Mouse (Mus musculus): ENCODE measurements around the gene Fhad1.
A peak's percentile ranks its signal among the peaks of the same experiment; 100 is the strongest.
"Not testable (repeated sequence)": the region's sequence is repeated elsewhere in the genome, so short reads cannot be mapped to it uniquely, and the experiment has no call there.

The Fhad1 gene

GRCm38 (mm10) chr4:142014659-142015608 is at the start of gene Fhad1:
Fhad1 (minus strand) TSS chr4:142015082.
- DNase-seq, result peak; percentile 86

GRCm38 (mm10) chr4:142063057-142063534 is 48.2 kb upstream of the Fhad1 start:
- peak; percentile 53 for DNase-seq

GRCm38 (mm10) chr4:142061485-142062240 is 46.8 kb upstream of the Fhad1 start:
- peak; percentile 52 for DNase-seq

GRCm38 (mm10) chr4:142060455-142061378 is 45.8 kb upstream of the Fhad1 start:
- peak; percentile 99 for DNase-seq

GRCm38 (mm10) chr4:142059841-142060193 is 44.9 kb upstream of the Fhad1 start:
- no peak for DNase-seq

GRCm38 (mm10) chr4:142059113-142059840 is 44.4 kb upstream of the Fhad1 start:
- peak; percentile 72 for DNase-seq

- peak; percentile 77 for DNase-seq
Observed at GRCm38 (mm10) chr4:142057529-142058216, 42.8 kb upstream of the Fhad1 start.

- peak; percentile 90 for DNase-seq
Observed at GRCm38 (mm10) chr4:142055600-142055999, 40.7 kb upstream of the Fhad1 start.

GRCm38 (mm10) chr4:142054580-142054979 is 39.7 kb upstream of the Fhad1 start:
- peak; percentile 52 for DNase-seq

GRCm38 (mm10) chr4:142053661-142054448 is 39.0 kb upstream of the Fhad1 start:
- peak; percentile 37 for DNase-seq

GRCm38 (mm10) chr4:142053261-142053660 is 38.4 kb upstream of the Fhad1 start:
- DNase-seq, result peak; percentile 37

- peak; percentile 29 for DNase-seq
Observed at GRCm38 (mm10) chr4:142052391-142053132, 37.7 kb upstream of the Fhad1 start.

- not testable (repeated sequence) for DNase-seq
Observed at GRCm38 (mm10) chr4:142051883-142052282, 37.0 kb upstream of the Fhad1 start.

GRCm38 (mm10) chr4:142049963-142050362 is 35.1 kb upstream of the Fhad1 start:
- peak; percentile 24 for DNase-seq

- peak; percentile 22 for DNase-seq
Observed at GRCm38 (mm10) chr4:142048391-142048790, 33.5 kb upstream of the Fhad1 start.

GRCm38 (mm10) chr4:142047005-142047404 is 32.1 kb upstream of the Fhad1 start:
- DNase-seq, result peak; percentile 34

GRCm38 (mm10) chr4:142046496-142046895 is 31.6 kb upstream of the Fhad1 start:
- DNase-seq, result no peak

GRCm38 (mm10) chr4:142045595-142046163 is 30.8 kb upstream of the Fhad1 start:
- DNase-seq, result peak; percentile 34

GRCm38 (mm10) chr4:142044452-142044851 is 29.6 kb upstream of the Fhad1 start:
- no peak for DNase-seq
